Mouse (Mus musculus) hindbrain, embryonic 12.5 days (tissue): ENCODE results near the gene Hcar2. TPM values are rescaled to one million over a fixed set of nuclear protein-coding genes. Genes with fewer than 3 reads are reported as not detected.

Source experiments
- ATAC-seq: fragments of 200-750 bp; cut with Nextera tagmentation; 2 replicates; pipeline ENCODE4 v1.8.0; 2017; ENCODE audit warnings: moderate TSS enrichment; ENCODE audit not compliant: low FRiP score
- H3K27ac ChIP-seq: fragments of 300-500 bp; sonication (generic); 2 replicates; pipeline ENCODE4 v1.5.1; 2016; ENCODE audit warnings: mild to moderate bottlenecking
- H3K27me3 ChIP-seq: fragments of 300-500 bp; sonication (generic); 2 replicates; pipeline ENCODE4 v1.6.1; 2016; ENCODE audit warnings: mild to moderate bottlenecking
- H3K36me3 ChIP-seq: fragments of 300-500 bp; sonication (generic); 2 replicates; pipeline ENCODE4 v1.6.1; 2016; ENCODE audit warnings: mild to moderate bottlenecking
- H3K4me1 ChIP-seq: fragments of 300-500 bp; sonication (generic); 2 replicates; pipeline ENCODE4 v1.6.1; 2016
- H3K4me2 ChIP-seq: fragments of 300-500 bp; sonication (generic); replicated peaks from 2 replicates; pipeline ENCODE4 v1.6.1; 2016; ENCODE audit warnings: mild to moderate bottlenecking
- H3K4me3 ChIP-seq: fragments of 300-500 bp; sonication (generic); 2 replicates; pipeline ENCODE4 v1.5.1; 2016; ENCODE audit warnings: mild to moderate bottlenecking
- H3K9ac ChIP-seq: fragments of 300-500 bp; sonication (generic); 2 replicates; pipeline ENCODE4 v1.6.1; 2016; ENCODE audit warnings: mild to moderate bottlenecking, moderate library complexity
- H3K9me3 ChIP-seq: fragments of 300-500 bp; sonication (generic); replicated peaks from 2 replicates; pipeline ENCODE4 v1.6.1; 2016; ENCODE audit warnings: mild to moderate bottlenecking
- WGBS: fragments of 180-500 bp; shearing (Covaris S2); methylation state at CpG from one replicate; pipeline ENCODE4 v1.1.7; 2016; 5-methylcytosine and 5-hydroxymethylcytosine counted together
- polyA plus RNA-seq: library from polyadenylated mRNA; unstranded; fragments of >200 nt; fragmentation: Nextera tagmentation; extraction: Ambion mirVana; gene quantifications from 2 replicates; pipeline ENCODE4 v1.2.1, GENCODE M21; 2016

Gene Hcar2
- not detected in 2 replicates for polyA plus RNA-seq

GRCm38 (mm10) chr5:123865365-123865764 is at the start of gene Hcar2:
TSS of gene Hcar2 (minus strand) at chr5:123865499.
- Histone ChIP-seq H3K4me1 (0 out of 2 replicates have a peak, but pooled peaks cover 2% of the 10 kb centered on the region), H3K9me3 (no peaks in the 10 kb centered on the region), H3K27ac (no peak within 1 kb of the TSS), H3K27me3 (no peaks in the 10 kb centered on the region), H3K4me2 (no peak within 1 kb of the TSS), H3K9ac (no peak within 1 kb of the TSS), H3K36me3 (no peaks in the 10 kb centered on the region), H3K4me3 (no peak within 1 kb of the TSS)
- WGBS, result 85% methylated on average over 12 of the region's 12 CpGs
- no peak for ATAC-seq

DNA sequence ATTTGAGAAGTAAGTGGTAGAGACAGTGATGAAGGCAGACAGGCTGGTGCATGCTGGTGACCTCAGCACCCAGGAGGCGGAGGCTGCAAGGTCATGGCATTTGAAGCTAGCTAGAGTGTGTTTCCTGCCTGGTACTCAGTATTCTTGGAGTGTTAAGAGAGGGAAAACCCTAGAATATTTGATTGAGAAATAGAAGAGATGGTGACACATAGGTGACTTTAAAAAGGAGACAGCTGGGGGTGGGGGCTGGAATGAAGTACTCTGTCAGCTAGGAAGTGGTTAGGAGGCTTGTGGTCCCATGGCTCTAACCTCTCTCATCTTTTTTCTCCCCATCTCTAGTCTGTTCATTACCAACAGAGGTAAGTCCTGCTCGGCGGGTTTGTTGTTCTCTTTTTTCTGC is 49.6 kb upstream of the Hcar2 start:
- no peak for ATAC-seq
- no peak overlapping the region for H3K9ac ChIP-seq
- H3K36me3 ChIP-seq, result peaks cover 76% of the 10 kb centered on the region

GRCm38 (mm10) chr5:123907631-123907977 is 42.3 kb upstream of the Hcar2 start:
- peaks cover 16% of the 10 kb centered on the region for H3K4me1 ChIP-seq
- H3K9me3 ChIP-seq, result no peaks in the 10 kb centered on the region
- peak overlapping the region; percentile 98 for H3K9ac ChIP-seq
- ATAC-seq, result no peak
- H3K36me3 ChIP-seq, result peaks cover 32% of the 10 kb centered on the region
- H3K27ac ChIP-seq, result peak overlapping the region; percentile 86
- no peaks in the 10 kb centered on the region for H3K27me3 ChIP-seq
- H3K4me2 ChIP-seq, result peak overlapping the region; percentile 80
- WGBS, result 5% methylated on average over 10 of the region's 10 CpGs
- H3K4me3 ChIP-seq, result peak overlapping the region; percentile 92

More for the DNA sequence above, 49.6 kb upstream of the Hcar2 start:
- no peak overlapping the region for H3K4me3 ChIP-seq
- no peak overlapping the region for H3K4me2 ChIP-seq
- H3K27me3 ChIP-seq, result no peaks in the 10 kb centered on the region
- H3K9me3 ChIP-seq, result no peaks in the 10 kb centered on the region
- WGBS, result 93% methylated on average over 3 of the region's 3 CpGs
- H3K4me1 ChIP-seq, result 0 out of 2 replicates have a peak, but pooled peaks cover 3% of the 10 kb centered on the region
- no peak overlapping the region for H3K27ac ChIP-seq

DNA sequence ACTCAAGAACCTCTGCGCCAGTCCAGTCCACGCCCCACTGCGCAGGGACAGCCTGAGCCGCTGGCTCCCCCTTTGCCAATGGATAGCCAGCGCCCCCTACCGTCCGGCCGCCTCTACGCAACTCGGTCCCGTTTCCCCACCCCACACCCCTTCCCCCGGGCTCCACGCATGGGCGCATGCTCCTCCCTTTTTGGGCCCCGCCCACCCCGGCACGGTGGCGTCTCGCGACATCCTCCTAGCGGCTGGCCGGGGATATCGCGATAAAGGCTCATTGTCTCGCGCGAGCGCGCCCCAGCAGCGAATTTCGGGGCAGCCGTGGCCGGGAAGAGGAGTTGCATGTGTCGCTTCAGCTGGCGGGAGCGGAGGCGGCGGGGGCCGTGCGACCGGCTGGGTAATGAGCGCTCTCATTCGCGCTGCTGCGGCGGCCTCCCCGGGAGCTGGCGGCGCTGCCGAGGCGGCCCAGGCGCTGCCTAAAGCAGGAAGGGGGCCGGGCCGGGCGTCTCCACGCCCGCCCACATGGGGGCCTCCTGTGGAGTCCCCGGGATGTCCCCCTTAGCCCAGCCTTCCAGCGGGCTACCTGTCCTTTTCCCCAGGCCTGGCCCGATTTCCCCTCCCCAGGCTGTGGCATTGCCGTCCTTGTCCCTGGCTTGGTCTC is 41.8 kb upstream of the Hcar2 start, which contains the start of gene Denr:
TSS of gene Denr (plus strand) at position 200 of the 655 bp plus-strand sequence.
- H3K9me3 ChIP-seq, result no peaks in the 10 kb centered on the region
- peaks cover 30% of the 10 kb centered on the region for H3K36me3 ChIP-seq
- H3K4me3 ChIP-seq, result peak within 1 kb of the TSS; percentile 92
- peak; percentile 94 for ATAC-seq
- H3K27me3 ChIP-seq, result no peaks in the 10 kb centered on the region
- H3K4me1 ChIP-seq, result peaks cover 16% of the 10 kb centered on the region
- peak within 1 kb of the TSS; percentile 80 for H3K4me2 ChIP-seq
- peak within 1 kb of the TSS; percentile 86 for H3K27ac ChIP-seq
- peak within 1 kb of the TSS; percentile 98 for H3K9ac ChIP-seq
- WGBS, result 0% methylated on average over 61 of the region's 61 CpGs

GRCm38 (mm10) chr5:123906146-123906975 is 41.1 kb upstream of the Hcar2 start:
- H3K4me2 ChIP-seq, result peak overlapping the region; percentile 80; the same call in 1 of the 2 replicates
- peaks cover 16% of the 10 kb centered on the region for H3K4me1 ChIP-seq
- no peak for ATAC-seq
- WGBS, result 71% methylated on average over 17 of the region's 17 CpGs
- 0 out of 2 replicates have a peak overlapping the region, but pooled peaks have one; percentile 98 for H3K9ac ChIP-seq
- no peaks in the 10 kb centered on the region for H3K9me3 ChIP-seq
- H3K27ac ChIP-seq, result no peak overlapping the region
- H3K4me3 ChIP-seq, result 0 out of 2 replicates have a peak overlapping the region, but pooled peaks have one; percentile 92
- no peaks in the 10 kb centered on the region for H3K27me3 ChIP-seq
- peaks cover 28% of the 10 kb centered on the region for H3K36me3 ChIP-seq

DNA sequence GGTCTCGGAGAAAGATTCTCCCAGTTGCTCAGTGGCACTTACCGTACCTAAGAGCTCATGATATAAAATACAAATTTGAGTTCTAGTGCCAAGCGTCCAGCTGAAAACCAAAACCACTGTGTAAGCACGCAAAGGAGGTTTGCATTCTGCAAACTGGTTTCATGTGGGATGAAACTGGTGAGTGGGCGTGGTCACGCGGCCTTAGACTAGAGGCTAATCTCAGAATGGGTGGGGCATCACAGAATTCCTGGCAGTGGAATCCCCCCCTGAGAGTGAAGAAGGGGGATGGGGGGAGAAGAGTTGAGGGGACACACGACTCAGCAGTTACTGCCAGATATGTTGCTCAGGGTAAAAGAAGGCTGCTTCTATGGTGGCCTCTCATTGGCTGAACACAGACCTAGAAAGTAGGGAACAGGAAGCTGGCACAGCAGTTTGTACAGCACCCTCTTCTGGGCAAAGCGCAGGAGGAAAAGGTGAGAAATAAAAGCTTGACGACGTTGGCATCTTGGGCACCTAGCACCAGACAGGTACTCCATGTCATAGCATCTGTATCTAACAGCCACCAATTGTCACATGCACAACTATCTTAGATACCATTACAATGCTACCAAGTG is 38.9 kb upstream of the Hcar2 start:
- Histone ChIP-seq H3K9ac (no peak overlapping the region), H3K27me3 (no peaks in the 10 kb centered on the region), H3K4me1 (peaks cover 16% of the 10 kb centered on the region), H3K27ac (no peak overlapping the region), H3K4me2 (no peak overlapping the region), H3K36me3 (peaks cover 10% of the 10 kb centered on the region), H3K4me3 (no peak overlapping the region), H3K9me3 (no peaks in the 10 kb centered on the region)
- ATAC-seq, result no peak
- 72% methylated on average over 11 of the region's 11 CpGs for WGBS

GRCm38 (mm10) chr5:123897352-123897751 is 32.1 kb upstream of the Hcar2 start:
- 86% methylated on average over 13 of the region's 13 CpGs for whole genome bisulfite sequencing
- no peak overlapping the region for H3K4me2 ChIP-seq
- no peaks in the 10 kb centered on the region for H3K9me3 ChIP-seq
- no peaks in the 10 kb centered on the region for H3K4me1 ChIP-seq
- H3K4me3 ChIP-seq, result no peak overlapping the region
- no peaks in the 10 kb centered on the region for H3K36me3 ChIP-seq
- H3K27me3 ChIP-seq, result no peaks in the 10 kb centered on the region
- no peak overlapping the region for H3K9ac ChIP-seq
- ATAC-seq, result no peak
- H3K27ac ChIP-seq, result no peak overlapping the region

DNA sequence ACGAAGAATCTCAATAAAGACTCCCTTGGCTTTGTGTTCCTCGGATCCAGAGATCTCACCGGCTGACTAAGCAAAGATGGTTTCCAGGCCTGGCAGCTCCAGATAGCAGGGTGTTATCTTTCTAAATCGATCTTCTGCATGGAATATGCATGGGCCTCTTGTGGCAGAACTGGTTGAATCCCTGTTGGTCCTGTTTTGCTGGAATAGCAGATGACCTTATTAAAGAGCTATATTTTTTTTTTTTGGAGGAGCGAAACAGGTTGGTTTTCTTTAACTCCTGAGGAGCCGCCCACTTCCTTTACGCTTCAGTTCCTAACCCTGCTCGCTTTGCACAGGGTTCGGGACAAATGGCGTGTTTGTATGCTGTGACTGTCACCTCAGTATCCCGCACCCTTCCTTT is 31.1 kb upstream of the Hcar2 start:
- Histone ChIP-seq H3K4me2 (no peak overlapping the region), H3K27ac (no peak overlapping the region), H3K9me3 (no peaks in the 10 kb centered on the region), H3K4me1 (no peaks in the 10 kb centered on the region), H3K9ac (no peak overlapping the region), H3K27me3 (no peaks in the 10 kb centered on the region), H3K36me3 (no peaks in the 10 kb centered on the region), H3K4me3 (no peak overlapping the region)
- WGBS, result 85% methylated on average over 11 of the region's 11 CpGs
- ATAC-seq, result no peak

GRCm38 (mm10) chr5:123893520-123893919 is 28.2 kb upstream of the Hcar2 start:
- Histone ChIP-seq H3K27me3 (no peaks in the 10 kb centered on the region), H3K27ac (no peak overlapping the region), H3K36me3 (no peaks in the 10 kb centered on the region), H3K4me2 (no peak overlapping the region), H3K9me3 (no peaks in the 10 kb centered on the region), H3K9ac (no peak overlapping the region), H3K4me3 (no peak overlapping the region), H3K4me1 (no peaks in the 10 kb centered on the region)
- ATAC-seq, result no peak
- WGBS, result 89% methylated on average over 5 of the region's 5 CpGs

DNA sequence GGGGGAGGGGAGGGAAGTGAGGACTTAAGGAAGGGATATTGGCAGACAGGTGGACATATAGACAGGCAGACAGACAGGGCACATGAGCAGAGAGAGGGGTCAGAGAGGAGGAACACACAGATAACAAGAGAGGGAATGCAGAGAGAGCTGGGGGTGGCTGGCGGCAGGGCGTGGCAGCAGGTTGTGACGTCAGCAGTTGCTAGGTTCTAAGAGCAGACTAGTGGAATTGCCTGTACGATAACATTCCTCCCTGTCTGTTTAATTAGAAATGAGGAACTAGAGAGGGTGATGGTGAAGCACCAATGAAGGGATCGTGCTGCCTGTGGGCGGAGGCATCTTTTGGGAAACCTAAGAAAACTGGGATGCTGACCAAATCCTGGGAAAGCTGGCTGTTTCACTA is 26.4 kb upstream of the Hcar2 start:
- WGBS, result 45% methylated on average over 6 of the region's 6 CpGs
- Histone ChIP-seq H3K4me1 (no peaks in the 10 kb centered on the region), H3K27ac (no peak overlapping the region), H3K9ac (no peak overlapping the region), H3K4me2 (no peak overlapping the region), H3K27me3 (no peaks in the 10 kb centered on the region), H3K4me3 (no peak overlapping the region), H3K36me3 (no peaks in the 10 kb centered on the region), H3K9me3 (no peaks in the 10 kb centered on the region)
- no peak for ATAC-seq

GRCm38 (mm10) chr5:123890987-123891386 is 25.7 kb upstream of the Hcar2 start:
- 77% methylated on average over 5 of the region's 5 CpGs for WGBS
- ATAC-seq, result no peak
- no peak overlapping the region for H3K4me3 ChIP-seq

DNA sequence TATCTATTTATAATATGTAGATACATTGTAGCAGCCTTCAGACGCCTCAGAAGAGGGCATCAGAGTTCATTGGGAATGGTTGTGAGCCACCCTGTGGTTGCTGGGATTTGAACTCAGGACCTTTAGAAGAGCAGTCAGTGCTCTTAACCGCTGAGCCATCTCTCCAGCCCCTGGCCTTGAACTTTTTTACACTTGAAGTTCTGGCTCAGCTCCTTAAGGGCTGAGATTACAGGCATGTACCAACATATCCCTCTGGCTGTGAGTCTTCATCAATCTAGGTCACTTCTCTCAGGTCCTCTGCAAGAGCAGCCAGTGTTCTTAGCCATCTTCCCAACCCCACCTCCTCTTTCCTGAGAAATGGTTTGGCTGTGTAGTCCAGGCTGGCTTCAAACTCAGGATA is 25.0 kb upstream of the Hcar2 start:
- Histone ChIP-seq H3K9ac (no peak overlapping the region), H3K4me1 (no peaks in the 10 kb centered on the region), H3K4me3 (no peak overlapping the region), H3K9me3 (no peaks in the 10 kb centered on the region), H3K36me3 (no peaks in the 10 kb centered on the region), H3K27ac (no peak overlapping the region), H3K4me2 (no peak overlapping the region), H3K27me3 (no peaks in the 10 kb centered on the region)
- 70% methylated on average over 2 of the region's 2 CpGs for WGBS
- no peak for ATAC-seq

More at GRCm38 (mm10) chr5:123890987-123891386, 25.7 kb upstream of the Hcar2 start:
- no peaks in the 10 kb centered on the region for H3K9me3 ChIP-seq
- no peak overlapping the region for H3K9ac ChIP-seq
- no peaks in the 10 kb centered on the region for H3K36me3 ChIP-seq
- no peaks in the 10 kb centered on the region for H3K27me3 ChIP-seq
- H3K27ac ChIP-seq, result no peak overlapping the region
- no peaks in the 10 kb centered on the region for H3K4me1 ChIP-seq
- H3K4me2 ChIP-seq, result no peak overlapping the region
